ENCODE assay signal across 8 mouse cellular contexts in the genomic region with DNA sequence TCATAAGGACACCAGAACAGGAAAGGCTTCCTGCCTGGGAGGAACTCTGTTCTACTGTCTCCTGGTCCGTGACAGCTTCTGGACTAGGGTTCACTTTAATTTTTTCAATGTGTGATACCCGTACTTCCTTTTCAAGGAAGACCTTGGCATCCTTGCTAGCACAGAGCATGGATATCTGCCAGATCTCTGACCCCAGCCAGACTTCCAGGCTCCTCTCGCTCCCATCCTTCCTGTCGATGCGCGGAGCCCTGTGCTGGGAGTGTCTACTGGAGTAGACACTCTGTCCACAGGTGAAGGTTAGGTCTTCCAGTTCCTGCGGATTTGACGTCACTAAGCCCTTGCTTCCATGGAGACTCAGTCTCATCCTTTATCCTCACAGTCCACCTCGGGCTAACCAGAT. TPM values are rescaled to one million over a fixed set of nuclear protein-coding genes. Genes with fewer than 3 reads are reported as not detected.
DNase-seq lines count a peak whose midpoint lies in the region; ATAC-seq and TF ChIP-seq lines count a peak whose summit lies in the region.

No protein-coding gene starts in this region.

- H3K36me3 ChIP-seq in liver, embryonic 13.5 days: no peaks in the 10 kb centered on the region
- H3K36me3 ChIP-seq in stomach, embryonic 16.5 days (ENCODE audit: control insufficient read depth, insufficient read depth, low read length): no peaks in the 10 kb centered on the region

- WGBS in liver, embryonic 13.5 days (ENCODE audit: insufficient replicate concordance): 79% methylated on average over 9 of the region's 9 CpGs
- 76% methylated on average over 9 of the region's 9 CpGs for WGBS in stomach, embryonic 16.5 days

- H3K9me3 ChIP-seq in liver, embryonic 13.5 days (replicated peaks): no peaks in the 10 kb centered on the region
- H3K9me3 ChIP-seq in stomach, embryonic 16.5 days (replicated peaks; ENCODE audit: control insufficient read depth, low read length): no peaks in the 10 kb centered on the region

- no peak overlapping the region for H3K9ac ChIP-seq in liver, embryonic 13.5 days
- no peak overlapping the region; the same call in 1 of the 2 replicates for H3K9ac ChIP-seq in stomach, embryonic 16.5 days (ENCODE audit: low read length)

- H3K4me1 ChIP-seq in liver, embryonic 13.5 days (replicated peaks): peaks cover 64% of the 10 kb centered on the region
- peaks cover 49% of the 10 kb centered on the region for H3K4me1 ChIP-seq in stomach, embryonic 16.5 days (ENCODE audit: control insufficient read depth, insufficient read depth, low read length)

- no peak for ATAC-seq in liver, embryonic 13.5 days (ENCODE audit: low read depth)
- ATAC-seq in stomach, embryonic 16.5 days (ENCODE audit: insufficient read depth, low FRiP score): no peak
- ATAC-seq in activated CD4-positive, CD25-positive, alpha-beta regulatory T cell, adult 4 months: no peak

- TF ChIP-seq CTCF in layer of hippocampus, adult 2 months (conservative IDR thresholded peaks at IDR 0.05): no peak

- H3K4me2 ChIP-seq in liver, embryonic 13.5 days: no peak overlapping the region
- H3K4me2 ChIP-seq in stomach, embryonic 16.5 days (ENCODE audit: low read depth, low read length): no peak overlapping the region

- DNase-seq in retina, adult 2 months (ENCODE audit: low read depth, low spot score): peak; percentile 80
- no peak for DNase-seq in retina, embryonic 14.5 days (ENCODE audit: low spot score)
- DNase-seq in heart, postnatal 4 days: peak; percentile 38
- no peak for DNase-seq in liver, embryonic 13.5 days
- DNase-seq in layer of hippocampus, adult 2 months (ENCODE audit: low spot score in 2 of 2): no peak
- no peak for DNase-seq in frontal cortex, postnatal 25 days (ENCODE audit: low spot score in 2 of 2)

- H3K4me3 ChIP-seq in liver, embryonic 13.5 days (replicated peaks): no peak overlapping the region
- no peak overlapping the region for H3K4me3 ChIP-seq in stomach, embryonic 16.5 days (replicated peaks; ENCODE audit: low read length)
- H3K4me3 ChIP-seq in layer of hippocampus, adult 2 months: no peak overlapping the region

- H3K27ac ChIP-seq in liver, embryonic 13.5 days: peak overlapping the region; percentile 99
- H3K27ac ChIP-seq in stomach, embryonic 16.5 days (ENCODE audit: low read length): peak overlapping the region; percentile 47
- H3K27ac ChIP-seq in layer of hippocampus, adult 2 months: no peak overlapping the region

- no peaks in the 10 kb centered on the region for H3K27me3 ChIP-seq in liver, embryonic 13.5 days
- no peaks in the 10 kb centered on the region for H3K27me3 ChIP-seq in stomach, embryonic 16.5 days (ENCODE audit: control insufficient read depth, insufficient read depth, low read length)

RNA-seq across cellular contexts. Expression of a gene that starts 47.1 kb away (rescaled TPM):
- total RNA-seq in heart, postnatal 4 days (2021): 10 to 100 TPM; 72.2 to 78.2 TPM
- 31.8 and 32.2 TPM in 2 replicates for polyA plus RNA-seq in liver, embryonic 13.5 days (2015; fragmentation: Nextera tagmentation; extraction: Ambion mirVana)
- 117 and 120 TPM in 2 replicates for polyA plus RNA-seq in stomach, embryonic 16.5 days (2015; fragmentation: Nextera tagmentation; extraction: Ambion mirVana)
- 1 to 10 TPM; 1.6 to 1.8 TPM for polyA plus RNA-seq in activated CD4-positive, CD25-positive, alpha-beta regulatory T cell, adult 4 months (2017; shearing (Covaris generic))
- 10 to 100 TPM; 30.4 to 30.8 TPM for total RNA-seq in layer of hippocampus, adult 2 months (2021)

Comparison
In these comparisons a context has a peak if more than half of its experiments do, and no peak if none do; other contexts are left out.
1. DNase-seq: peak in retina, adult 2 months (single experiment) and heart, postnatal 4 days (single experiment); none in retina, embryonic 14.5 days (single experiment), liver, embryonic 13.5 days (single experiment), layer of hippocampus, adult 2 months (0 of 2) and frontal cortex, postnatal 25 days (0 of 2).
2. RNA of a gene that starts 47.1 kb away (polyA plus RNA-seq): 117 to 120 TPM in stomach, embryonic 16.5 days and 31.8 to 32.2 TPM in liver, embryonic 13.5 days; 1.6 to 1.8 TPM in activated CD4-positive, CD25-positive, alpha-beta regulatory T cell, adult 4 months; every median in the first group is over 10 times any median in the second.